Mouse (Mus musculus): ENCODE results near the gene Mapk8ip3. TPM values are rescaled to one million over a fixed set of nuclear protein-coding genes. Genes with fewer than 3 reads are reported as not detected.
A peak's percentile ranks its signal among the peaks of the same experiment; 100 is the strongest.

The Mapk8ip3 gene
- total and polyA plus RNA-seq, 2 experiments from 2014 or later: 13.1 to 57.8 TPM

DNA sequence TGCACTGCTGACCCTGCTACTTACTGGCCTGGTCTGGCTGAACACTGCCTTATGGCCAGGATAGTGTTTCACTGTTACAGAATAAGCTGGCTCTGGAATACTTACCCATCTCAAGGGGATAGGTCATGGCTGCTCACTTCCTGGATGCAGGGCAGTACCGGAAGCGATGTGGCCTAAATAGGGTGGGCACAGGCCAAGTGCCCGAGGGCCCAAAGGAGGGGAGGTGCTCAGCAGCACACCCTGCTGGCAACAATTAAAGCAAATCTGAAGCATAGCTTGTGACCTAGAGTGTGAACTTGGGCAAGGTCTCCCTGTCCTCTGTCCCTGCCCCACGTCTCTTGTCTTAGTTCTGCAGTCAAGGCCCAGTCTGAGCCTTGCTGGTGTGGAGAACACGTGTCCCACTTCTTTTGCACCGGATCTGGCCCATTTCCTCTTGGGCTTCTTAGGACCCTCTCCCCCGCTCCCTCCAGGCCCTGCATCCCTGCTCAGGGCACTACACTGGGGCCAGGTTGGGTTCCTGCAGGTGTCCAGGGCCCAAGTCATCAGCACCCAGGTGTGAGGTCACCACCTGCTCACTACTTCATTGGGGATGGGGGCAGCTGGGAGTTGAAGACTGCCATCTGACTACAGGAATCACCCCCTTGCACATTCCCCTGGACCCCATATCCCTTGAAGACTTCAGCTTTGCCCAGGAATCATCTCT, 54.9 kb downstream of the Mapk8ip3 start:
- Histone ChIP-seq H3K9me3 (replicated peaks; ENCODE audit: control insufficient read depth, low read length) (no peaks in the 10 kb centered on the region), H3K4me1 (ENCODE audit: control insufficient read depth, insufficient read depth) (peaks cover 4% of the 10 kb centered on the region; the same call in 1 of the 2 replicates), H3K4me2 (ENCODE audit: low read depth, low read length) (no peak overlapping the region), H3K27me3 (ENCODE audit: control insufficient read depth, insufficient read depth, low read length) (no peaks in the 10 kb centered on the region), H3K4me3 (ENCODE audit: low read depth, low read length) (no peak overlapping the region), H3K9ac (replicated peaks; ENCODE audit: low read depth, low read length) (no peak overlapping the region), H3K36me3 (replicated peaks; ENCODE audit: control insufficient read depth, insufficient read depth, low read length) (peaks cover 7% of the 10 kb centered on the region), H3K27ac (ENCODE audit: low read depth) (no peak overlapping the region)
- no peak for TF ChIP-seq EP300 (IDR thresholded peaks at IDR 0.05; ENCODE audit: low read depth)
- TF ChIP-seq CTCF (IDR thresholded peaks at IDR 0.05; ENCODE audit: low read depth): peak; percentile 56
- no peak for ATAC-seq (ENCODE audit: insufficient read depth, low read depth)
- 45% methylated on average over 7 of the region's 7 CpGs for WGBS
- DNase-seq (ENCODE audit: low spot score): peak; percentile 55

DNA sequence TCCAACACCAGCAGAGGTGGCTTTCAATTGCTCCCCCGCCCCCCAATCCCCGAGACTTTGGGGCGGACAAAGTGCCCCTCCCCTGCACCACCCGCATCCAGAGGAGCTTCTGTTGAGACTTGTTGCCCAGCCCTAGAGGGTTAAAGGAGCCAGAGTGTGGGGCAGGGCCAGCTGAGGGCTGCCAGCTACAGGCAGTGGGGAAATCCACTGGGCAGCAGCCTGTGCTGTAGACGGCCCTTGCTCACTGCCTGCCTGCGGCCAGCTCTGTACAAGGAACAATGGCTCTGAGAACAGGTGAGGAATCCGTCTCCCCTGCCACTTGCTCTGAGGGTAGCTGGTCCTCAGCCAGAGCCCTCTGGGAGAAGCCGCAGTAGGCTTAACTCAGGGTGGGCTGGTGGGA, 58.2 kb downstream of the Mapk8ip3 start:
- H3K27ac ChIP-seq (ENCODE audit: low read depth): no peak overlapping the region

DNA sequence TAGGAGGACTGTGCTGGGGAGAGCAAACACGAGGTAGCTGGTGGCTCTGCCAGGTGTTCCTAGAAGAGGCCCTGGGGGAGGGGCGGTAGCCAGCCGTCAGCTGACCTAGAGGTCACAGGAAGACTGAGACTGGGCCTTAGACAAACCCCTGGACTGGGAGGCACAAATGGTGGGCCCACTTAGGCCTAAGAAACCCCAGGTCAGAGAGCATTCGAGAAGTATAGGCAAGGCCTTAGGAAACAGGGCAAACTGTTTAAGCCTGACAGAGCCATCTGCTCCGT, 58.7 kb downstream of the Mapk8ip3 start:
- no peak for DNase-seq (ENCODE audit: low spot score)
- ATAC-seq (ENCODE audit: insufficient read depth, low read depth): no peak
- no peak for TF ChIP-seq EP300 (IDR thresholded peaks at IDR 0.05; ENCODE audit: low read depth)
- no peak for TF ChIP-seq CTCF (IDR thresholded peaks at IDR 0.05; ENCODE audit: low read depth)
- Histone ChIP-seq H3K4me3 (ENCODE audit: low read depth, low read length) (no peak overlapping the region), H3K27me3 (ENCODE audit: control insufficient read depth, insufficient read depth, low read length) (no peaks in the 10 kb centered on the region), H3K9me3 (replicated peaks; ENCODE audit: control insufficient read depth, low read length) (no peaks in the 10 kb centered on the region), H3K27ac (ENCODE audit: low read depth) (no peak overlapping the region), H3K36me3 (replicated peaks; ENCODE audit: control insufficient read depth, insufficient read depth, low read length) (peaks cover 3% of the 10 kb centered on the region), H3K9ac (replicated peaks; ENCODE audit: low read depth, low read length) (0 out of 2 replicates have a peak overlapping the region, but pooled peaks have one; percentile 28), H3K4me1 (ENCODE audit: control insufficient read depth, insufficient read depth) (no peaks in the 10 kb centered on the region), H3K4me2 (ENCODE audit: low read depth, low read length) (no peak overlapping the region)
- 40% methylated on average over 5 of the region's 5 CpGs for WGBS

More for the DNA sequence above, 58.2 kb downstream of the Mapk8ip3 start:
- Histone ChIP-seq H3K4me3 (ENCODE audit: low read depth, low read length) (no peak overlapping the region), H3K9ac (replicated peaks; ENCODE audit: low read depth, low read length) (no peak overlapping the region), H3K9me3 (replicated peaks; ENCODE audit: control insufficient read depth, low read length) (no peaks in the 10 kb centered on the region), H3K4me1 (ENCODE audit: control insufficient read depth, insufficient read depth) (no peaks in the 10 kb centered on the region), H3K4me2 (ENCODE audit: low read depth, low read length) (no peak overlapping the region), H3K27me3 (ENCODE audit: control insufficient read depth, insufficient read depth, low read length) (no peaks in the 10 kb centered on the region), H3K36me3 (replicated peaks; ENCODE audit: control insufficient read depth, insufficient read depth, low read length) (peaks cover 7% of the 10 kb centered on the region)
- WGBS: 71% methylated on average over 8 of the region's 8 CpGs
- DNase-seq (ENCODE audit: low spot score) (no peak), ATAC-seq (ENCODE audit: insufficient read depth, low read depth) (no peak)
- TF ChIP-seq CTCF (IDR thresholded peaks at IDR 0.05; ENCODE audit: low read depth) (no peak), EP300 (IDR thresholded peaks at IDR 0.05; ENCODE audit: low read depth) (no peak)

DNA sequence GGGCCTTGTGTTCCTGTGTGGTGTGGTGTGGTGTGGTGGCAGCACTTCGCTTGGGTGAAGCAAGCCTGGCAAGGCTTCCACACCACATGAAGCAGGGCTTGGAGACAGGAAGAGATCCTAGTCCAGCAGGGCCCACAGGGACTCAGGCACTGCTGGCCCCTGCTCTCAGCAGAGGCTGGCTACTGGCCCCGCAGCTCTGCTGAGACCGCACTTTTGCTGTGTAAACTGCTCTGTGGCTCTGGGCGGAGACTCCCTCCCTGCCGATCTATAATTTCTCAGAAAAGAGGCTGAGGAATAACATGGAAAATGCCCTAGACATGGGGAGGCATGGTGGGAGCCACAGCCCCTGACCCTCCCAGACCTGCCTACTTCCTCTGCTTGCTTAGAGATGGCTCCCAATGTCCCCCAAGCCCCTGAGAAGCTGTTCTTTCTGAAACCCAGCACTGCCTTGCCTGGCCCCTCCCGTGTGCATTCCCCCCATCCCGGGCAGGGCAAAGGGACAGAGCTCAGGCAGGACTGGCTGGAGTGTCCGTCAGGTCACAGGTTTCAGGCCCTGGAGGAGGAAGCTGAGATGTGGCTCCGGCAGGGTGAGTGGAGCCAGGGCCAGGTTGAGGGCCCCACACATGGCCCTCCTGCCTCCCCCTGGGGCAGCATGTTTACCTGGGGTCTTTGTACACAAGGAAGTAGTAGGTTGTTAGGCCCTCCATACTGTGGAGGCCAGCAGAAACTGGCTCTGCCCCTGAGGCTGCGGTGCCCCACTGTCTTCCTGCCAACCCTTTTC, 59.3 kb downstream of the Mapk8ip3 start:
- no peak for DNase-seq (ENCODE audit: low spot score)
- Histone ChIP-seq H3K27ac (ENCODE audit: low read depth) (no peak overlapping the region), H3K4me1 (ENCODE audit: control insufficient read depth, insufficient read depth) (no peaks in the 10 kb centered on the region), H3K4me2 (ENCODE audit: low read depth, low read length) (no peak overlapping the region), H3K36me3 (replicated peaks; ENCODE audit: control insufficient read depth, insufficient read depth, low read length) (no peaks in the 10 kb centered on the region), H3K4me3 (ENCODE audit: low read depth, low read length) (no peak overlapping the region), H3K9ac (replicated peaks; ENCODE audit: low read depth, low read length) (0 out of 2 replicates have a peak overlapping the region, but pooled peaks have one; percentile 28), H3K27me3 (ENCODE audit: control insufficient read depth, insufficient read depth, low read length) (no peaks in the 10 kb centered on the region), H3K9me3 (replicated peaks; ENCODE audit: control insufficient read depth, low read length) (no peaks in the 10 kb centered on the region)
- no peak for ATAC-seq (ENCODE audit: insufficient read depth, low read depth)
- 56% methylated on average over 10 of the region's 10 CpGs for WGBS
- TF ChIP-seq EP300 (IDR thresholded peaks at IDR 0.05; ENCODE audit: low read depth): no peak
- no peak for TF ChIP-seq CTCF (IDR thresholded peaks at IDR 0.05; ENCODE audit: low read depth)

DNA sequence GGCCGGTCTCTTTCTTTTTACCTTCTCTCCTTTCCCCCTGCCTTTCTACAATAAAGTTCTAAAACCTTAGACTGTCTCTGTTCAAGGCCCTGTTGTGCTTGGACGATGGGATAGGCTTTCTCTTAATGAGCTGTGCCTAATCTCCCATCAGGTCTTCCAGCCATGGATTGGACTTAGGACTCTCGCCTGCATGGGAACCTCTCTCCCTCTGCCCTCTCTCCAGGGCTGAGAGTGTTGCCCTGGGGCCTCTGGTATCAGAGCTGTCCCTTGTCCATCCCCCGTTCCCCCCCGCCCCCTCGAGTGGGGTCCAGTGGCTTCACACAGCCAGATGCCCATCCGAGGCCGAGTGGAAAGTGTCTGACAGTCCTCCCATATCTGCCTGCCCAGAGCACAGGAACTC, 61.8 kb downstream of the Mapk8ip3 start:
- Histone ChIP-seq H3K9ac (replicated peaks; ENCODE audit: low read depth, low read length) (no peak overlapping the region), H3K27ac (ENCODE audit: low read depth) (no peak overlapping the region), H3K36me3 (replicated peaks; ENCODE audit: control insufficient read depth, insufficient read depth, low read length) (no peaks in the 10 kb centered on the region), H3K4me2 (ENCODE audit: low read depth, low read length) (no peak overlapping the region), H3K9me3 (replicated peaks; ENCODE audit: control insufficient read depth, low read length) (no peaks in the 10 kb centered on the region), H3K4me3 (ENCODE audit: low read depth, low read length) (no peak overlapping the region), H3K4me1 (ENCODE audit: control insufficient read depth, insufficient read depth) (no peaks in the 10 kb centered on the region), H3K27me3 (ENCODE audit: control insufficient read depth, insufficient read depth, low read length) (no peaks in the 10 kb centered on the region)
- DNase-seq (ENCODE audit: low spot score): no peak
- no peak for TF ChIP-seq EP300 (IDR thresholded peaks at IDR 0.05; ENCODE audit: low read depth)
- TF ChIP-seq CTCF (IDR thresholded peaks at IDR 0.05; ENCODE audit: low read depth): no peak
- no peak for ATAC-seq (ENCODE audit: insufficient read depth, low read depth)
- 60% methylated on average over 8 of the region's 8 CpGs for WGBS

Data from heart, postnatal 0 days (tissue).